Mouse (Mus musculus) hindbrain, embryonic 14.5 days (tissue): ENCODE data around the gene Nek10. TPM values are rescaled to one million over a fixed set of nuclear protein-coding genes. Genes with fewer than 3 reads are reported as not detected.

Source experiments
- ATAC-seq: fragments of 200-750 bp; cut with Nextera tagmentation; 2 replicates; pipeline ENCODE4 v1.8.0; 2017; ENCODE audit warnings: moderate number of reproducible peaks, mild to moderate bottlenecking, moderate TSS enrichment, moderate library complexity; ENCODE audit not compliant: low FRiP score
- DNase-seq: peaks from one replicate; pipeline ENCODE4 v3.0.0-alpha.2; 2015; ENCODE audit warnings: low spot score
- H3K27ac ChIP-seq: fragments of 300-500 bp; sonication (generic); 2 replicates; pipeline ENCODE4 v1.5.1; 2014; ENCODE audit warnings: mild to moderate bottlenecking, moderate library complexity
- H3K27me3 ChIP-seq: fragments of 300-500 bp; sonication (generic); 2 replicates; pipeline ENCODE4 v1.6.1; 2014; ENCODE audit warnings: mild to moderate bottlenecking, low read length, mixed read lengths; ENCODE audit not compliant: control insufficient read depth, insufficient read depth
- H3K36me3 ChIP-seq: fragments of 300-500 bp; sonication (generic); replicated peaks from 2 replicates; pipeline ENCODE4 v1.6.1; 2014; ENCODE audit not compliant: control insufficient read depth, insufficient read depth
- H3K4me1 ChIP-seq: fragments of 300-500 bp; sonication (generic); replicated peaks from 2 replicates; pipeline ENCODE4 v1.6.1; 2014; ENCODE audit warnings: antibody characterized with exemption, low read length, mixed read lengths; ENCODE audit not compliant: control insufficient read depth, insufficient read depth
- H3K4me2 ChIP-seq: fragments of 300-500 bp; sonication (generic); replicated peaks from 2 replicates; pipeline ENCODE4 v1.6.1; 2014; ENCODE audit warnings: mild to moderate bottlenecking, moderate library complexity
- H3K4me3 ChIP-seq: fragments of 300-500 bp; sonication (generic); replicated peaks from 2 replicates; pipeline ENCODE4 v1.5.1; 2014; ENCODE audit warnings: mild to moderate bottlenecking, low read length
- H3K9ac ChIP-seq: fragments of 300-500 bp; sonication (generic); 2 replicates; pipeline ENCODE4 v1.6.1; 2014
- H3K9me3 ChIP-seq: fragments of 300-500 bp; sonication (generic); 2 replicates; pipeline ENCODE4 v1.6.1; 2016; ENCODE audit warnings: low read length; ENCODE audit not compliant: control insufficient read depth
- WGBS: fragments of 180-500 bp; shearing (Covaris S2); extraction: QIAGEN DNeasy Blood & Tissue Kit; methylation state at CpG from one replicate; pipeline ENCODE4 v1.1.7; 2014; 5-methylcytosine and 5-hydroxymethylcytosine counted together
- polyA plus RNA-seq: library from polyadenylated mRNA; unstranded; fragments of >200 nt; fragmentation: Nextera tagmentation; extraction: Ambion mirVana; gene quantifications from 2 replicates; pipeline ENCODE4 v1.2.1, GENCODE M21; 2014

Nek10 gene
- polyA plus RNA-seq, 1 experiment from 2014 or later, result 0.25 TPM

DNA sequence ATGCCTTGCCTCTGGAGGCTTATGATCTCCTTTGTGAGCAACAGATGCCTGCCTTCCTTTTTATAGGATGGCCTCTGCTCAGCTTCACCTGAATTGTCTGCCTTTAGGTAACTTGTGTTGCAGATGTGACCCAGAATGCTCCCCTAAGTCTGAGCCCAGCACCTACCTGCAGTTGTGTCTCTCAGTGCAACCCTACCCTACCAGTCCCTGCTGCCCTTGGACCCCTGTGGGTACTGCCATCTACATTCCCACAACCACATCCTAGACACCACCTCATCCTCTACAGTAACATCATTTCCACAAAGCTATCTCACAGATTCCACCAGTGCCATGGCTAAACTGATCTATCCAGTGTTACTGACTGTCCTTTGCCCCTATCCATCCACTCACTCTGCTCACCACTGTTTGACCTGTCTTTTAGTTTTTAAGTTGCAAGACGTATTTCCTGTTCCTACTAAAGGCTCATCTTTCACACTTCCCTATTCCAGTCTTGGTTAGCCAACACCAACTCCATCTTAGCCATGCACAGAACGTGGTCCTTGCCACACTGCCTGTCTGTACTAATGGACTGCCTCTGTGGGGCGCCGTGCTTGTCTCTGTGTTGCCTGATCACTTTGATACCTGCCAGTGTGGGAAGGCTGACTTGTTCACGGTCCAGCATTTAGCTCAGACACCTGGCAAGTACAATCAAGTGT is 1.4 kb downstream of the Nek10 start:
- Histone ChIP-seq H3K4me2 (no peak overlapping the region), H3K27me3 (no peaks in the 10 kb centered on the region), H3K9me3 (no peaks in the 10 kb centered on the region), H3K4me1 (no peaks in the 10 kb centered on the region), H3K9ac (no peak overlapping the region), H3K36me3 (peaks cover 14% of the 10 kb centered on the region), H3K4me3 (no peak overlapping the region), H3K27ac (no peak overlapping the region)
- 75% methylated on average over 5 of the region's 5 CpGs for WGBS
- no peak for DNase-seq
- peak; percentile 32; the same call in 1 of the 2 replicates for ATAC-seq

DNA sequence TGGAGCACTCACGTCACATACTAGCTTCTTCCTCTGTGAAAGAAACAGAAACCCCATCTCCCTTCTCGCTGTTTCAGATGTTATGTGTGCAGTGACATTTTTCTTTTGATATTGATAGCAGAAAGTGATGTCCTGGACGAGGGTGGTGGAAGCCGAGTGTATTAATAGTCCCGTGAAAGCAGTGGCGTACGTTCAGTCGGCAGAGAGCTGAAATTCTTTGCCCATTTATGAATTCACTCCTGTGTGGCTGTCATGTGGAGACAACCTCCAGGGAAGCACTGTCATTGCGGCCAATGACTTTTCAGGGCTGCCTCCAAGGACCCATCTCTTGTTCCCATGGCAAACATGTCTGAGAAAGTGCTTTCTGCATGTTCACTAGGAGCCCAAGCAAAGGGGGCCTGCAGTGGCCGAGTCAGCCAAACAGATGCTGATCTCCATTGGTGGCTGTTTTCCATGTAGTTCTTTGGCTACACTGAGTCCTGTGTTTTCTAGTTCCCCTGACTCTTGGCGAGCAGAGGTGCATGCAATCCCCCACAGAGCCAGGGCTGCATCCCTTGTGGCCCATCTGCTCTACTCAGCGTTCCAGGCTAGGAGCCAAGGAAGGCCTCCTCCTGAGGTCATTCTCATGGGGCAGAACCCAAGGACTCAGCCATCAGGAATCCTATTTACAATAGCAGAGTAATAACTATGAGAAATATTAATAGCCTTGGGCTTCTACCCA is 29.5 kb downstream of the Nek10 start:
- no peak overlapping the region for H3K27ac ChIP-seq
- H3K4me1 ChIP-seq, result no peaks in the 10 kb centered on the region
- H3K4me2 ChIP-seq, result no peak overlapping the region
- no peaks in the 10 kb centered on the region for H3K27me3 ChIP-seq
- no peak for DNase-seq
- no peak overlapping the region for H3K4me3 ChIP-seq
- H3K9ac ChIP-seq, result no peak overlapping the region
- 0 out of 2 replicates have a peak, but pooled peaks have one; percentile 24 for ATAC-seq
- WGBS, result 75% methylated on average over 12 of the region's 12 CpGs
- no peaks in the 10 kb centered on the region for H3K9me3 ChIP-seq
- no peaks in the 10 kb centered on the region for H3K36me3 ChIP-seq

DNA sequence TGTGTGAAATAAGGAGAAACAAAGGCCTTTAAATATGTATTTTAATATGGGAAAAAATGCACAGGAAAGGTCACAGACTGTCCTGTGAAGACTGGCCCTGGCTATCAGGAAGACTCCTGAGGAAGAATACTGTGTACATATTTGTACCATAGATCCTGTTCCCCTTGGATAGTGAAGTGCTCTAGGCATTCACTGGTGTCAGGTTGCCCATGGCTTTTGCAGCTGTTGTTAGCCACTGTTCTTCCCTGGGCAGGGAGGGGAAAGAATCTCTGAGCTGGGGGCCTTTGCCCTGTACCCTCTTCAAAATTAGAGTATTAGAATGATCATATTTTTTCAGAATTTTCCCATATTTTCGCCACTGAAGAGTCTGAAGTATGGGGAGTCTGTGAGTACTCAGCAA is 30.3 kb downstream of the Nek10 start:
- Histone ChIP-seq H3K4me1 (no peaks in the 10 kb centered on the region), H3K27ac (no peak overlapping the region), H3K4me2 (no peak overlapping the region), H3K36me3 (no peaks in the 10 kb centered on the region), H3K9ac (no peak overlapping the region), H3K27me3 (no peaks in the 10 kb centered on the region), H3K4me3 (no peak overlapping the region), H3K9me3 (no peaks in the 10 kb centered on the region)
- no peak for ATAC-seq
- DNase-seq, result no peak
- 90% methylated on average over 1 of the region's 1 CpGs for WGBS

DNA sequence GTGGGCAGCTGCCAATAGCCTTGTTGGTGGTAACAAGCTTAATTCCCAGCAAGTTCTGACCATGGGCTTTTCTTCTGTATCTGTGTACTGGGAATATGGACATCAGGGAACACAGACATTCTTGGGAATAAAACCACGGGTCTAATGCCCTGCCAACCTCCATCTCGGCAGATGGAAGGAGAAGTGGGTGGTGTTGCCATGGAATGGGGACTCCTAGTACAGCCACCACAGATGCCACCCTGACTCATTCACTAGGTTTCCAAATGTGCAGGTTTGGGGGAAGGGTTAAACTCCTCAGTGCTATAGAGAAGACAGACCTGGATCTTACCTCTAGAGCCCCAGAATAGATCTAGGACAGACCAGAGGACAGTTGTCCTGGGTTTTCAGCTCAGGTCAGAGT is 31.1 kb downstream of the Nek10 start:
- no peak for ATAC-seq

DNA sequence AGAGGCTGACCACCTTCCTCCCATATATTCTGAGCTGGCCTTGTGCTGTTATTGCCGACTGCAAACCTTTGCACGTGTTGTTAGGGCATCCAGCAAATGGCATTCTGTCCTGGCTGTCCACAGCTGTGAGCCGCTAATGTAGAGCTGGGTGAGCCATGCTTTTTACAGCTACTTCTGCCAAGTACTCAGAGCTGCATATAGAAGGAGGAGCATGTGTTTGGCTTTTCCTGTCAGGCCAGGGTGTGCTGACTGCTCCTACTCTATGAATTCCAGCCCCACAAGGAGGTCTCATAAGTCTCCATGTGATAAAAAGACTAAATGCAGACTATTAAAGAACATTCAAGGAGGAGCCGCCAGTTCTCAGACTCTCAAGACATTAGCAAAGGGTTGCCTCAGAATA is 34.4 kb downstream of the Nek10 start:
- no peak for DNase-seq
- WGBS, result 86% methylated on average over 4 of the region's 4 CpGs

More for the DNA sequence above, 31.1 kb downstream of the Nek10 start:
- WGBS, result 90% methylated on average over 2 of the region's 2 CpGs
- Histone ChIP-seq H3K9me3 (no peaks in the 10 kb centered on the region), H3K4me1 (no peaks in the 10 kb centered on the region), H3K36me3 (no peaks in the 10 kb centered on the region), H3K9ac (no peak overlapping the region), H3K4me2 (no peak overlapping the region), H3K27ac (no peak overlapping the region), H3K4me3 (no peak overlapping the region), H3K27me3 (no peaks in the 10 kb centered on the region)
- no peak for DNase-seq

DNA sequence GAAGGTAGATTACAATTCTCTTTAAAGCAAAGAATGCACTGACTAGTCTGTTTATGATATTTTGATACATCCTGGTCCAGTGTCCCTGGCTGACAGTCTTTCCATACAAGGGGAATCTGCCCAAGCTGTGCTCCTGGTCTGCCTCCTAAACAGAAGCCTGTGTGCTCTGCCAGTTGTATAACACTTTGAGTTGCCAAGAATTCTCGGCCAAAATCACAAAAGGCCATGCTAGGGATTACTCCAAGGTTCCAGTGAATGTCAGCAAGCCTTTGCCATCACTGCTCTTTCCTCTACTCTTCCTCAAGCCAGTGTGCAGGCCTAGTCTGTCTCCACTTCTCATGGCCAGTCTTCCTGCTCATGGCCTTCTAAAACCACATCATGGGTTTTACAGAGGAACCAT is 34.9 kb downstream of the Nek10 start:
- H3K27me3 ChIP-seq, result no peaks in the 10 kb centered on the region
- no peak overlapping the region for H3K4me3 ChIP-seq

More for the DNA sequence above, 34.4 kb downstream of the Nek10 start:
- Histone ChIP-seq H3K4me2 (no peak overlapping the region), H3K9me3 (no peaks in the 10 kb centered on the region), H3K4me3 (no peak overlapping the region), H3K36me3 (no peaks in the 10 kb centered on the region), H3K27ac (no peak overlapping the region), H3K9ac (no peak overlapping the region), H3K27me3 (no peaks in the 10 kb centered on the region), H3K4me1 (no peaks in the 10 kb centered on the region)
- ATAC-seq, result no peak

DNA sequence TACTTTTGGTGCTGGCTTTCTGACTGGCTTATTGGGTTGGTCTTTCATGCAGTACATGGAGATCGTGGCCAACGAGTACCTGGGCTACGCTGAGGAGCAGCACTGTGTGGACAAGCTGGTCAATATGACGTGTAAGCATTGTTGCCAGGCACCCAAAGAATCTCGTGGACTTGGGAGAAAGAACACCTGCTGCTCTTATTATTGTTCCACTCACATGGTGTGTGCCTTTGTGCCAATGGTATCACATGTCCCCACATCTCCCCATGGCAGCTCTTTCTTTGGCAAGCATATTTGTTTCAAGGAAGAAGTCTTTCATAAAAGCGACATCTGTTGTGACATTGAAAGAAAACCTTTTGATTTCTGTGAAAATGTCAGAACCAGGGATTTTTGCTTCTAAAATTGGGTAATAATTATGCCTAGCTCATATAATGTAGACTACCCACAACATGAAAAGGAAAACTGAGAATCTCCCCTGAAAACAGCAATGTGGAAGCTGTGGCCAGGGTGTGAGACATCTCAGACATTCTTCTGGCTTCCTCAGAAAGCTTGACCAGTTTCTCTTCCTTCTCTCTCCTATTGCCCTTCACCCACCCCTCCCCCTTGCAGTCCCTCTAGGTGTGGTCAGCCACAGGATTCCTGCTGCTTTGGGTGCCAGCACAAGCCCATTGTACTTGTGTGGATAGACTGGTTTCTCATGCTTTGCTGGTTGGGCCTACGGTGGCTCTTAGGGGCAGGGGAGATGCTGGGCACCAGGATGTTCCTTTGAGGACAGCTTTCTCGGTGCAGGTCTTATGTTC is 39.7 kb downstream of the Nek10 start:
- Histone ChIP-seq H3K4me3 (no peak overlapping the region), H3K9me3 (no peaks in the 10 kb centered on the region), H3K4me1 (no peaks in the 10 kb centered on the region), H3K27me3 (no peaks in the 10 kb centered on the region), H3K9ac (no peak overlapping the region), H3K27ac (no peak overlapping the region), H3K4me2 (no peak overlapping the region), H3K36me3 (no peaks in the 10 kb centered on the region)
- no peak for ATAC-seq
- WGBS, result 80% methylated on average over 8 of the region's 8 CpGs
- no peak for DNase-seq

More for the DNA sequence above, 34.9 kb downstream of the Nek10 start:
- Histone ChIP-seq H3K27ac (no peak overlapping the region), H3K4me1 (no peaks in the 10 kb centered on the region), H3K36me3 (no peaks in the 10 kb centered on the region), H3K4me2 (no peak overlapping the region), H3K9ac (no peak overlapping the region), H3K9me3 (no peaks in the 10 kb centered on the region)
- ATAC-seq, result no peak
- no peak for DNase-seq
- 77% methylated on average over 1 of the region's 1 CpGs for WGBS

DNA sequence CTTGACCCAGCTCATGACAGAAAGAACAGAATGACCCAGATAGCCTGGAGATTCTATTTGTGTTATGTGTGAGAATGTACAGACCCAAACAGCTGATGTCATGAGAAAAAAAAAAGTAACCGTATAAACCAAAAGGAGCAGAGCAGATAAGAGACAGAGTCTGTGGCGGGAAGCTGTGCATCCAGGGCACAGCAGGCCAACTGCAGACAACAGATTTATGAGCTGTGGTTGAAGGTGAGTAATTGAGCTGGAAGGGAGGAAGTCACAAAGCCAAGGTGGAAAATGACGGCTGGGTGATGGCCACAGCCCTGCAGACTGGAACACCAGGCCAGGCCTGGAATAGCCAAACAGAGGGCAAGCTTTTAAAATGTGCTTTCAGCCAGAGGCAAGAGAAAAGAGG is 49.6 kb downstream of the Nek10 start:
- DNase-seq (no peak), ATAC-seq (no peak)
- no peaks in the 10 kb centered on the region for H3K9me3 ChIP-seq
- H3K27me3 ChIP-seq, result no peaks in the 10 kb centered on the region
- no peaks in the 10 kb centered on the region for H3K4me1 ChIP-seq
- H3K36me3 ChIP-seq, result no peaks in the 10 kb centered on the region
- 59% methylated on average over 3 of the region's 3 CpGs for WGBS
- H3K4me2 ChIP-seq, result no peak overlapping the region
- H3K4me3 ChIP-seq, result no peak overlapping the region
- H3K27ac ChIP-seq, result no peak overlapping the region
- no peak overlapping the region for H3K9ac ChIP-seq

DNA sequence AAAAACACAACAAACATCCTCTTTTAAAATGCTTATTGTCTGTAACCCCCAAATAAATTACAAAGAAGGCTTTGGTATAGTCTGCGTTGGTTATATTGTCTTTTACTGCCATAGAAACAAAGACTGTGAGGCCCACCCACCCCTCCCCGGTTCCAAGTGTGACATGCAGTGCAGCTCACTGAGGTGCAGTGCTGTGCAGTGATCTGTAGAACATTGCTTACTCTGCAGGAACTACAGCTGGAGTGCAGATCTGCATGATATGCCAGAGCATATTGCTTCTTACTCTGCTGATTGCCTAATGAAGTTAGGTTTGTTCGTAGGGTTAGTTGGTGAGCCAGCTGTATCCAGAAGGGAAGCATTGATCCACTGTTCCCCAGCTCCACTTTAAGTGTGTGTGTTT is 57.1 kb downstream of the Nek10 start:
- Histone ChIP-seq H3K27ac (no peak overlapping the region), H3K9me3 (no peaks in the 10 kb centered on the region), H3K9ac (no peak overlapping the region), H3K36me3 (no peaks in the 10 kb centered on the region), H3K4me1 (no peaks in the 10 kb centered on the region), H3K27me3 (no peaks in the 10 kb centered on the region), H3K4me2 (no peak overlapping the region), H3K4me3 (no peak overlapping the region)
- ATAC-seq (no peak), DNase-seq (no peak)
- 37% methylated on average over 3 of the region's 3 CpGs for WGBS
